In genomic region chr5:110106901-110107564, GRCm38 (mm10) we compare ENCODE assay signal across 8 mouse cellular contexts. TPM values are rescaled to one million over a fixed set of nuclear protein-coding genes. Genes with fewer than 3 reads are reported as not detected.
DNase-seq lines count a peak whose midpoint lies in the region; ATAC-seq and TF ChIP-seq lines count a peak whose summit lies in the region.

No protein-coding gene starts in this region.

- no peak for TF ChIP-seq POLR2A in ES-Bruce4 (IDR thresholded peaks at IDR 0.05; ENCODE audit: insufficient read depth, low read length)

- peak; percentile 47; the same call in 1 of the 2 replicates for ATAC-seq in heart, embryonic 13.5 days (ENCODE audit: extremely low read depth, insufficient number of reproducible peaks, low FRiP score, low TSS enrichment)
- peak; percentile 25; the same call in 1 of the 2 replicates for ATAC-seq in embryonic facial prominence, embryonic 15.5 days (ENCODE audit: insufficient number of reproducible peaks, low FRiP score, low TSS enrichment, low read depth)
- peak; percentile 13 for ATAC-seq in hindbrain, postnatal 0 days
- peak; percentile 67; the same call in 1 of the 2 replicates for ATAC-seq in limb, embryonic 15.5 days (ENCODE audit: insufficient number of reproducible peaks, low FRiP score, low TSS enrichment, low read depth)

- peaks cover 48% of the 10 kb centered on the region for H3K36me3 ChIP-seq in heart, embryonic 13.5 days
- H3K36me3 ChIP-seq in ES-Bruce4 (ENCODE audit: control insufficient read depth, insufficient read depth, low read length, poor library complexity, severe bottlenecking), result peaks cover 13% of the 10 kb centered on the region
- peaks cover 38% of the 10 kb centered on the region for H3K36me3 ChIP-seq in embryonic facial prominence, embryonic 15.5 days
- peaks cover 32% of the 10 kb centered on the region for H3K36me3 ChIP-seq in hindbrain, postnatal 0 days (ENCODE audit: insufficient read depth, low read length)
- peaks cover 41% of the 10 kb centered on the region for H3K36me3 ChIP-seq in limb, embryonic 15.5 days

- H3K9ac ChIP-seq in heart, embryonic 13.5 days, result peak overlapping the region; percentile 95
- H3K9ac ChIP-seq in ES-Bruce4 (ENCODE audit: low read depth, poor library complexity, severe bottlenecking), result peak overlapping the region; percentile 91
- peak overlapping the region; percentile 77 for H3K9ac ChIP-seq in embryonic facial prominence, embryonic 15.5 days
- peak overlapping the region; percentile 86 for H3K9ac ChIP-seq in hindbrain, postnatal 0 days (replicated peaks; ENCODE audit: low read length)
- peak overlapping the region; percentile 85 for H3K9ac ChIP-seq in limb, embryonic 15.5 days

- peaks cover 20% of the 10 kb centered on the region for H3K4me1 ChIP-seq in heart, embryonic 13.5 days
- peaks cover 8% of the 10 kb centered on the region for H3K4me1 ChIP-seq in ES-Bruce4 (ENCODE audit: control insufficient read depth, insufficient read depth, low read length)
- H3K4me1 ChIP-seq in embryonic facial prominence, embryonic 15.5 days, result peaks cover 18% of the 10 kb centered on the region
- H3K4me1 ChIP-seq in hindbrain, postnatal 0 days (ENCODE audit: insufficient read depth, low read length), result peaks cover 8% of the 10 kb centered on the region
- peaks cover 22% of the 10 kb centered on the region for H3K4me1 ChIP-seq in limb, embryonic 15.5 days

- H3K4me2 ChIP-seq in heart, embryonic 13.5 days, result peak overlapping the region; percentile 94
- peak overlapping the region; percentile 80 for H3K4me2 ChIP-seq in embryonic facial prominence, embryonic 15.5 days (replicated peaks)
- peak overlapping the region; percentile 79 for H3K4me2 ChIP-seq in hindbrain, postnatal 0 days (ENCODE audit: low read depth, low read length)
- peak overlapping the region; percentile 83 for H3K4me2 ChIP-seq in limb, embryonic 15.5 days

- H3K27ac ChIP-seq in heart, embryonic 13.5 days (replicated peaks), result peak overlapping the region; percentile 99
- H3K27ac ChIP-seq in ES-Bruce4 (ENCODE audit: insufficient read depth, low read length), result peak overlapping the region; percentile 76
- peak overlapping the region; percentile 99 for H3K27ac ChIP-seq in embryonic facial prominence, embryonic 15.5 days (replicated peaks)
- H3K27ac ChIP-seq in hindbrain, postnatal 0 days, result peak overlapping the region; percentile 98
- H3K27ac ChIP-seq in limb, embryonic 15.5 days, result peak overlapping the region; percentile 99

- TF ChIP-seq EP300 in ES-Bruce4 (IDR thresholded peaks at IDR 0.05; ENCODE audit: insufficient read depth, low read depth, low read length), result no peak

- no peaks in the 10 kb centered on the region for H3K9me3 ChIP-seq in heart, embryonic 13.5 days
- H3K9me3 ChIP-seq in ES-Bruce4 (replicated peaks; ENCODE audit: control insufficient read depth, insufficient read depth, low read length, poor library complexity, severe bottlenecking), result no peaks in the 10 kb centered on the region
- H3K9me3 ChIP-seq in embryonic facial prominence, embryonic 15.5 days (replicated peaks), result 0 out of 2 replicates have a peak, but pooled peaks cover 3% of the 10 kb centered on the region
- H3K9me3 ChIP-seq in hindbrain, postnatal 0 days (ENCODE audit: low read length), result no peaks in the 10 kb centered on the region
- H3K9me3 ChIP-seq in limb, embryonic 15.5 days, result no peaks in the 10 kb centered on the region

- 15% methylated on average over 39 of the region's 41 CpGs for whole genome bisulfite sequencing in heart, embryonic 13.5 days
- WGBS in embryonic facial prominence, embryonic 15.5 days, result 13% methylated on average over 41 of the region's 41 CpGs
- WGBS in hindbrain, postnatal 0 days, result 13% methylated on average over 41 of the region's 41 CpGs
- WGBS in limb, embryonic 15.5 days, result 18% methylated on average over 40 of the region's 41 CpGs

- H3K4me3 ChIP-seq in heart, embryonic 13.5 days, result peak overlapping the region; percentile 95
- peak overlapping the region; percentile 90 for H3K4me3 ChIP-seq in ES-Bruce4 (ENCODE audit: low read depth, low read length)
- peak overlapping the region; percentile 77 for H3K4me3 ChIP-seq in embryonic facial prominence, embryonic 15.5 days (replicated peaks)
- peak overlapping the region; percentile 76 for H3K4me3 ChIP-seq in hindbrain, postnatal 0 days (ENCODE audit: low read length)
- peak overlapping the region; percentile 87 for H3K4me3 ChIP-seq in limb, embryonic 15.5 days

- no peaks in the 10 kb centered on the region for H3K27me3 ChIP-seq in heart, embryonic 13.5 days (replicated peaks)
- no peaks in the 10 kb centered on the region for H3K27me3 ChIP-seq in ES-Bruce4 (ENCODE audit: control insufficient read depth, insufficient read depth, low read length, poor library complexity, severe bottlenecking)
- H3K27me3 ChIP-seq in embryonic facial prominence, embryonic 15.5 days, result no peaks in the 10 kb centered on the region
- H3K27me3 ChIP-seq in hindbrain, postnatal 0 days (ENCODE audit: insufficient read depth, low read length), result no peaks in the 10 kb centered on the region
- no peaks in the 10 kb centered on the region for H3K27me3 ChIP-seq in limb, embryonic 15.5 days

- TF ChIP-seq CTCF in ES-Bruce4 (IDR thresholded peaks at IDR 0.05; ENCODE audit: low read depth, low read length), result no peak
- no peak for TF ChIP-seq CTCF in hindbrain, postnatal 0 days (IDR thresholded peaks at IDR 0.05; ENCODE audit: low read depth)

- no peak for DNase-seq in heart, postnatal 4 days
- DNase-seq in hindbrain, postnatal 0 days (ENCODE audit: low spot score), result no peak
- DNase-seq in right cerebral cortex, postnatal 4 days, result peak; percentile 41
- DNase-seq in urinary bladder, postnatal 14 days (ENCODE audit: low spot score), result no peak

RNA-seq across cellular contexts. Expression of gene Gtpbp6, which starts 1.0 kb away (rescaled TPM):
- polyA plus RNA-seq in heart, embryonic 13.5 days (2015; fragmentation: Nextera tagmentation; extraction: Ambion mirVana), result 21.1 and 23.1 TPM in 2 replicates
- total RNA-seq in heart, postnatal 4 days (2021), result 10 to 100 TPM; 32.3 to 33.6 TPM
- 29.7 and 38.7 TPM in 2 replicates for polyA plus RNA-seq in ES-Bruce4 (2011; ENCODE audit: insufficient read depth, insufficient read length, low read depth, missing spikeins)
- polyA plus RNA-seq in embryonic facial prominence, embryonic 15.5 days (2015; fragmentation: Nextera tagmentation; extraction: Ambion mirVana), result 38.2 and 38.4 TPM in 2 replicates
- total RNA-seq in hindbrain, postnatal 0 days (2014; rRNA removed), result 77.1 and 90.3 TPM in 2 replicates
- polyA plus RNA-seq in hindbrain, postnatal 0 days (2015; fragmentation: Nextera tagmentation; extraction: Ambion mirVana), result 55.9 and 61.6 TPM in 2 replicates
- 33.2 and 33.9 TPM in 2 replicates for polyA plus RNA-seq in limb, embryonic 15.5 days (2015; fragmentation: Nextera tagmentation; extraction: Ambion mirVana)

RNA-seq across cellular contexts. Expression of gene Zfp605, which starts 2.9 kb away (rescaled TPM):
- polyA plus RNA-seq in heart, embryonic 13.5 days (2015; fragmentation: Nextera tagmentation; extraction: Ambion mirVana), result 2.4 and 3.3 TPM in 2 replicates
- 1 to 10 TPM; 2.7 to 3.1 TPM for total RNA-seq in heart, postnatal 4 days (2021)
- 8.5 and 9.8 TPM in 2 replicates for polyA plus RNA-seq in ES-Bruce4 (2011; ENCODE audit: insufficient read depth, insufficient read length, low read depth, missing spikeins)
- 4.5 and 4.8 TPM in 2 replicates for polyA plus RNA-seq in embryonic facial prominence, embryonic 15.5 days (2015; fragmentation: Nextera tagmentation; extraction: Ambion mirVana)
- total RNA-seq in hindbrain, postnatal 0 days (2014; rRNA removed), result 6.1 and 7.2 TPM in 2 replicates
- 14.3 and 14.5 TPM in 2 replicates for polyA plus RNA-seq in hindbrain, postnatal 0 days (2015; fragmentation: Nextera tagmentation; extraction: Ambion mirVana)
- 4.8 and 4.9 TPM in 2 replicates for polyA plus RNA-seq in limb, embryonic 15.5 days (2015; fragmentation: Nextera tagmentation; extraction: Ambion mirVana)

RNA-seq across cellular contexts. Expression of gene Plcxd1, which starts 7.3 kb away (rescaled TPM):
- polyA plus RNA-seq in heart, embryonic 13.5 days (2015; fragmentation: Nextera tagmentation; extraction: Ambion mirVana), result 0.94 and 1.1 TPM in 2 replicates
- not detected for total RNA-seq in heart, postnatal 4 days (2021)
- polyA plus RNA-seq in ES-Bruce4 (2011; ENCODE audit: insufficient read depth, insufficient read length, low read depth, missing spikeins), result 2.9 and 6.4 TPM in 2 replicates
- polyA plus RNA-seq in embryonic facial prominence, embryonic 15.5 days (2015; fragmentation: Nextera tagmentation; extraction: Ambion mirVana), result 1.9 and 3.9 TPM in 2 replicates
- total RNA-seq in hindbrain, postnatal 0 days (2014; rRNA removed), result 14.4 and 22.8 TPM in 2 replicates
- 8.6 and 8.7 TPM in 2 replicates for polyA plus RNA-seq in hindbrain, postnatal 0 days (2015; fragmentation: Nextera tagmentation; extraction: Ambion mirVana)
- 1.2 and 2.5 TPM in 2 replicates for polyA plus RNA-seq in limb, embryonic 15.5 days (2015; fragmentation: Nextera tagmentation; extraction: Ambion mirVana)

RNA-seq across cellular contexts. Expression of gene Gm35315, which starts 12.8 kb away (rescaled TPM):
- polyA plus RNA-seq in heart, embryonic 13.5 days (2015; fragmentation: Nextera tagmentation; extraction: Ambion mirVana), result 0.47 and 0.82 TPM in 2 replicates
- not detected for total RNA-seq in heart, postnatal 4 days (2021)
- polyA plus RNA-seq in ES-Bruce4 (2011; ENCODE audit: insufficient read depth, insufficient read length, low read depth, missing spikeins), result 13.5 and 16.9 TPM in 2 replicates
- polyA plus RNA-seq in embryonic facial prominence, embryonic 15.5 days (2015; fragmentation: Nextera tagmentation; extraction: Ambion mirVana), result 0.92 and 1.2 TPM in 2 replicates
- 0.37 TPM in 1 of 2 replicates, not detected in the other for total RNA-seq in hindbrain, postnatal 0 days (2014; rRNA removed)
- 0.30 and 0.33 TPM in 2 replicates for polyA plus RNA-seq in hindbrain, postnatal 0 days (2015; fragmentation: Nextera tagmentation; extraction: Ambion mirVana)
- polyA plus RNA-seq in limb, embryonic 15.5 days (2015; fragmentation: Nextera tagmentation; extraction: Ambion mirVana), result 1.2 and 1.3 TPM in 2 replicates

RNA-seq across cellular contexts. Expression of gene Chfr, which starts 28.6 kb away (rescaled TPM):
- polyA plus RNA-seq in heart, embryonic 13.5 days (2015; fragmentation: Nextera tagmentation; extraction: Ambion mirVana), result 25.8 and 29.9 TPM in 2 replicates
- 10 to 100 TPM; 23.5 to 23.7 TPM for total RNA-seq in heart, postnatal 4 days (2021)
- polyA plus RNA-seq in ES-Bruce4 (2011; ENCODE audit: insufficient read depth, insufficient read length, low read depth, missing spikeins), result 62.5 and 63.6 TPM in 2 replicates
- polyA plus RNA-seq in embryonic facial prominence, embryonic 15.5 days (2015; fragmentation: Nextera tagmentation; extraction: Ambion mirVana), result 39.9 and 40.7 TPM in 2 replicates
- total RNA-seq in hindbrain, postnatal 0 days (2014; rRNA removed), result 49.5 and 66.3 TPM in 2 replicates
- polyA plus RNA-seq in hindbrain, postnatal 0 days (2015; fragmentation: Nextera tagmentation; extraction: Ambion mirVana), result 52.3 and 55.8 TPM in 2 replicates
- polyA plus RNA-seq in limb, embryonic 15.5 days (2015; fragmentation: Nextera tagmentation; extraction: Ambion mirVana), result 33.7 and 35.0 TPM in 2 replicates

Comparison
In these comparisons a context has a peak if more than half of its experiments do, and no peak if none do; other contexts are left out.
1. ATAC-seq: peak in every context shown above with its lines; median percentile 67 in limb, embryonic 15.5 days; 47 in heart, embryonic 13.5 days; 25 in embryonic facial prominence, embryonic 15.5 days; 13 in hindbrain, postnatal 0 days.